Mouse (Mus musculus) frontal cortex, postnatal 36 days (tissue): ENCODE results near the gene Tsg101.
A peak's percentile ranks its signal among the peaks of the same experiment; 100 is the strongest.

Experiments used
- DNase-seq, 2 experiments: peaks; one replicate each; pipeline ENCODE4 v3.0.0; 2022; ENCODE audit warnings: low spot score in 2 of 2

Gene Tsg101

DNA sequence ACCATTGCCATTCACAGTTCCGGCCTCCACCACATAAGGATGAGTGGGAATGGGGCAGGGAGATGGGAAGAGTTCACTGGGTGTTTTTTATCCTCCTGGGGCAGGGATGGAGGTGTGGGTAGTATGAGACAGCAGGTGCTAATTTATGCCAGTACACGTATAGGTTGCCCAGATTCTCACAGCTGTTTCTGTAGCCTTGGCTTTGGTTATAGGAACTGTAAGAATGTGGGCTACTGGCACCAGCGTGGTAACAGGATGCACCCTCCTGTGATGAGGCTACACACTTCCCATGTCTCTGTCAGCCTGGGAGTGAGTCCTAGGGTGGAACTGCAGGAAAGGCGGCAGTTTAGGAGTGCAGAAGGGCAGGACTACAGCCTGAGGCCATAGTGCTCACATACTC lies 42.9 kb downstream of the Tsg101 start:
- peak; percentile 17 to 35 for DNase-seq

DNA sequence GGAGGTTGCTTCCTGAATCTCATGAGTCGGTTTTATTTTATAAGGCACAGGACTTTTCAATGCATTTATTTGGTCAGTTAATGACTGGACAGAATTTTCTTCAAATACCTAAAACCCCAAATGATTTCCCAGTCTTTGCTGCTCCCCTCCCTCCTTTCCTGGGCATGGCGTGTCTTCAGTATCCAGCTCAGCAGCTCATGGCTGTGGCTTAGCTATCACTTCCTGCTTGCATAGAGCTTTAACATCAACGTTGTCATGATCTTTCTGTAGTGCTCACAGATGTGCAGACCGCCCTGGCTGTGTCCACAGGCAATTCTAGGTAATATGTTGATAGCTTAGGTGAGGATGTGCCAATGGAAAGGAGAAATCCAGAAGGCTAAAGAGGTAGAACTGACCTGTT lies 47.8 kb downstream of the Tsg101 start:
- no peak for DNase-seq

DNA sequence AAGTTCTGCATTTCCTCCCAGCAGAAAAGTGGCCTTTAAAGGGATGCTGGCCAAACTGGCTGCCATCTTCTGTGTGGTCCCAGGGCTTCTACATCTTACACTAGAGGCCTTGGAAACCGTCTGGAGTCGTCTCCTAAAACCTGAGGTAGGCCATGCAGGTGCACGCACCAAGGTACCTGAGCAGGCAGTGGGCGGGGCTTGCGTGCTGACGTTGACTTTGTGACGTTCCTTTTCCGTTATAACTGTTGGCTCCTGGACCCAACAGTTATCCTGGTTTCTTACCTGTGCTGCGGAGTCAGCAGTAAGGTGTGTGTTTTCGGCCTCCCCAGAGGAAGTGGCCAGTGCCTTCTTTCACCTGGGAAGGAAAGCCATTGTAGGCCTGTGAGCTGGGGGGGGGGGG lies 58.8 kb downstream of the Tsg101 start, which contains the start of gene Ldhc:
TSS of gene Ldhc (plus strand) at position 208 of the 400 bp plus-strand sequence.
- no peak for DNase-seq

DNA sequence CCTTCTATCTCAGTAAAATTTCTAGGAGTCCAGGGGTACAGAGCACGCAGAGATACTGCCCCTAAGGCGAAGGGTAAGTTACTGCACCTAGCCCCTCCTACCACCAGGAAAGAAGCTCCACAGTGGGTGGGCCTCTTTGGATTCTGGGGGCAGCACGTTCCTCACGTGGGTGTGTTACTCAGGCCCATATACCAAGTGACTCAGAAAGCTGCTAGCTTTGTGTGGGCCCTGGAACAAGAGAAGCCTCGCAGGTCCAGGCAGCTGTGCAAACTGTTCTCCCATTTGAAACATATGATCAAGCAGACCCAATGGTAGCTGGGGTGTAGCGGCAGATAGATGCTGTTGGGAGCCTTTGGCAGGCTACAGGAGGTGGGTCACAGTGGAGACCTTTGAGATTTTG lies 60.7 kb downstream of the Tsg101 start:
- DNase-seq: no peak

DNA sequence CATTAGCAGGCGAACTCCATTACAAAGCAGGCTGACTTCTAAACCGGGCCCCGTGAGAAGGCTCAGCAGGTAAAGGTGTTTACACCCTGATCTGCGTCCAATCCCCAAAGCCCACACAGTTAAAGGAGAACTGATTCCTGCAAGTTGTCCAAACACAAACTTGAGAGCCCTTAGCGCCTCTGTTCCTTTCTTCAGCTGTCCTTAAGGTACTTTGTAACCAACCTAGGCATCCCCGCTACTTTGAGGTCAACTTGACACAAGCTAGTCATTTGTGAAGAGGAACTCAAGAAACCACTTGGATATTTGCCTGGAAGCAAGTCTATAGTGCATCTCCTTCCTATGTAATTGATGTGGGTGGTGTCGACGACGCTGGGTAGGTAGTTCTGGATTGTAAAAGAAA lies 62.3 kb downstream of the Tsg101 start:
- DNase-seq: no peak

DNA sequence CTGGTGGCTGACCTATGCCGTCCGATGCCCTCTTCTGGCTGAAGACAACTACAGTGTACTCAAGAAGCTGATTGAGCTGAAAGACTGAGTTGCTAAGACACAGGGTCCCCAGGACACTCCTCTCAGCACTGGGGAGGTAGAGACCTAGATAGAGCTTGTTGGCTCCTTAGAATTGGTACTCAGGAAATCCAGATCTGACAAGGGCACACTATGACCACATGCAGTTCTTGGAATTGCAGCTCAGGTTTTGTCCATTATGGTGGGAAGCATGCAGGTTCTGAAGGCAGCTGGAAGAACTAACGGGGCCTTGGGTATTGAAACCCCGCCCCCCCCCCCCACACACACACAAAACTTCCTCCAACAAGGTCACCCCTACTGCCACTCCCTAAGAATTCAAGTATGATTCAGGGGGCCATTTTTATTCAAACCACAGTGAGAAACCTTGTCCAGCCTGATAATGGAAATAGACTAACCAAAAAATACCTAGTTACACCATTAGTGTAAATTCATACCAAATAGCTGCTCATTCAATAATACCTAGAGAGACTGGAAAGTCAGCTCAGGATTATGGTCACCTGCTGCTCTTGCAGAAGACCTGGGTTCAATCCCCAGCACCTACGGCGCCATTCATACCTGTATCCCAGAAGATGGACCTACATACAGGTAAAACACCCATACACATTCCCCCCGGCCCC lies 63.8 kb downstream of the Tsg101 start:
- no peak for DNase-seq

DNA sequence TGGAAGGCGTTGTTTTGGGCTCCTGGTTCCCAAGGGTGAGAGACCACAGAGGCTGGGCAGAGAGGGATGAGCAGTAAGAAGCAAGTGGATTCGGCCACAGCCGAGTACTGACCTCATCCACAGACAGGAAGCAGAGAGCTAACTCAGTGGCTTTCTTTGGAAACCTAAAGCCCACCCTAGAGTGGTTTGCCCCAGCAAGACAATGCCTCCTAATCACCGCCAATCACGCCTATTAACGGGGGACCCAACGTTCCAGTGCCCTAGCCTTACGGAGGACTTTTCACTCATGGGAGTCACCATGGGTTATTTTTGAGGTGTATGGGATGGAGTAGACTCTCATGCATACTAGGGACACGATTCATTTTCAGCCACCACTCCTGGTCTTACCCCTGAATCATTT lies 66.4 kb downstream of the Tsg101 start:
- DNase-seq: no peak

DNA sequence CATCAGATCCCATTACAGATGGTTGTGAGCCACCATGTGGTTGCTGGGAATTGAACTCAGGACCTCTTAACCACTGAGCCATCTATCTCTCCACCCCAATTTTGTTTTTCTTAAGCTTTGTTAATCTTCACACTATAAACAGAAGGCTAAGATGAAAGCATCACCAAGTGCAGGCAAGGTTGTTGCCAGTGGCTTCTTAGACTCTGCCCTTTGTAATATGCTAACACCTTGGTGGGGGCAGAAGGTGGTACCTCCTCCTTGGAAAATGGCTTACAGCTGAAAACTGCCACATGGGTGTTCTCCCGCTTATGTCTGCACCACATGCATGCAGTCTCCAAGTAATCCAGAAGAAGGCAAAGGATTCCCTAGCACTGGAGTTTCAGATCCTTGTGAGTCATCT lies 67.1 kb downstream of the Tsg101 start:
- DNase-seq: no peak

DNA sequence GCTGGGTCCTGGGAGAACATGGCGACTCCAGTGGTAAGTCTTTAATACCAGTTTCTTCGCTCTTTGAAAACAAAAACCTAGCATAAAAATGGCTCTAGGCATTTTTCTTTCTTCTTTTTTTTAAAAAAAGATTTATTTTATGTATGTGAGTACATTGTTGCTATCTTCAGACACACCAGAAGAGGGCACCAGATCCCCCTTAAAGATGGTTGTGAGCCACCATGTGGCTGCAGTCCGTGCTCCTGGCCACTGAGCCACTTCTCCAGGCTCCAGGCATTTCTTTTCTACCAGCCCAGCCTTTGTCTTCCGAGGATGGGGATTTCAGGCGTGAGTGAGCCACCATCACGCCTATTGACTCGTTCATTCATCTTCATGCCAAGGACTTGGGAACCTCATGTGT lies 68.7 kb downstream of the Tsg101 start:
- DNase-seq: no peak

DNA sequence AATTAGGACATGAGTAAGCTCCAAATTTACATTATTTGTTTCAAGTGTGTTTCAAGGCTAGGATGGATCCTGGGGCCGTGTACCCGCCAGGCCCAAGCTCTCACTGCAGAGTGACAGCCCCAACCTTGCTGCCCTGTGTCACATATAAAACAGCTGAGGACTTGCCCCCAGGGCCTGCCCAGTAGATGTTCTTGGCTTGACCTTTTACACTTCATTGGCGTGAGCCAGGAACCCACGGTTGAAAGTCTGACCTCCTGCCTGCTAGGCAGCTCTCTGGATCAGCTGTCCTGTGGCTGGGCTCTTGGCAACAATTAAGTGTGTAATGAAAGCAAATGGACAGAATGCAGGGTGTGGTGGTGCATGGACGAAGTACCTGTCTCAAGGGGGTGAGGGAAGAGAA lies 70.5 kb downstream of the Tsg101 start:
- no peak for DNase-seq

DNA sequence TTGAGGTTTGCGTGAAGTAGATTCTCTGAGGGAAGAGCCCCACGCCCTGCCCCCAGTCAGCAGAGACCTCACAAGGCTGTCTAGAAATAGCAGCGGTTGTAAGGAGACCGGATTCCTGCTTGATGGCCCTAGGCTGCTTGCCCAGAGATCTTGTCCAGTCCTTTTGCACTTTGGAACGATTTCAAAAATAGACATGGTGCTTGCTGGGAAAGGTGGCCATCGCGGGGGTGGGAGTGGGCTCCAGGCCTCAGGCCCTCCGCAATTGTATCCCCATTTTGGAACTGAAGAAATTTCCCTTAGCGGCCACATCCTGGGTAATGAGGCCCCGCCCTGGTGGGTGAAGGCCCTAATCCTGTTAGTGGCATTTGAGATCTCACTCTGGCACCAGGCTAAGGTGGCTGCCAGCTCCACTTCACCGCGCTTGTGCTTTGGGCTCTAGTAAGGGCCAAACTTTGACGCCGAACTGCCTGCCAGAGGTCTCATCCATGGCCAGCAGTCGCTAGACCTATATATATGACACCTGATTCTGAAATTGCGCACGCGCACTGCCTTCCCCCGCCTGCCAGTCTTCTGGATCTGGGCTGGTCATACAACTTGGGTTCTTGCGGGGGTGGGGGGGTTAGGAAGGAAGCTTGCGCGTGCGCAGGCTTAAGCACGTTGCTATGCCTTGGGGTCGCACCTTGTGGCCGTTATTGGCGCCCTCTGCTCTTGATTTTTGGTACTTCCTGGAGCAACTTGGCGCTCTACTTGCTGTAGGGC lies 73.1 kb downstream of the Tsg101 start:
- peak; percentile 42 to 43 for DNase-seq

DNA sequence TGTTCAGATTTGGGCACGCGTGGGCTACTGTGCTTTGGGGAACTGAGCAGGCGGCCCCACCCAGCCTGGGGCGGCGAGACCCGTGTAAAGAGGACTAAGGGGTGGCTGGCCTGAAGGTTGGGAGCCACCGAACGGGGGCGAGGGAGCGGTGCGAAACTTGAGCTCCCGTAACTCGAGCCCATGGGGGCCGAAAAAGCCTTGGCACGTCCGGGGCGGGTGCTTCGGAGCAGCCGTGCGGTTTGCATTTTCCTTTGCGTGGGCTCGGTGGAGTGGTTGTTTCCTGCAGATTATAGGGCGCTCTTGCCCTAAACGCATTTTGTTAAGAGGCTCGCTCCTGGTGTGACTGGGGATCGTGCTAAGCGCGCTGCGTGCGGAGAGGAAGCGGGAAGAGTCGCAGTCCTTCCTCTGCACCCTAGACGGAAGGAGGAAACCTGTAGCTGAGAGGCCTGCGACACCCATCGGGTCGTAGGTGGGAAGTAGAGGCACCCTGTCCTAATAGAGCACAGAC lies 73.7 kb downstream of the Tsg101 start:
- peak; percentile 49 to 52 for DNase-seq

DNA sequence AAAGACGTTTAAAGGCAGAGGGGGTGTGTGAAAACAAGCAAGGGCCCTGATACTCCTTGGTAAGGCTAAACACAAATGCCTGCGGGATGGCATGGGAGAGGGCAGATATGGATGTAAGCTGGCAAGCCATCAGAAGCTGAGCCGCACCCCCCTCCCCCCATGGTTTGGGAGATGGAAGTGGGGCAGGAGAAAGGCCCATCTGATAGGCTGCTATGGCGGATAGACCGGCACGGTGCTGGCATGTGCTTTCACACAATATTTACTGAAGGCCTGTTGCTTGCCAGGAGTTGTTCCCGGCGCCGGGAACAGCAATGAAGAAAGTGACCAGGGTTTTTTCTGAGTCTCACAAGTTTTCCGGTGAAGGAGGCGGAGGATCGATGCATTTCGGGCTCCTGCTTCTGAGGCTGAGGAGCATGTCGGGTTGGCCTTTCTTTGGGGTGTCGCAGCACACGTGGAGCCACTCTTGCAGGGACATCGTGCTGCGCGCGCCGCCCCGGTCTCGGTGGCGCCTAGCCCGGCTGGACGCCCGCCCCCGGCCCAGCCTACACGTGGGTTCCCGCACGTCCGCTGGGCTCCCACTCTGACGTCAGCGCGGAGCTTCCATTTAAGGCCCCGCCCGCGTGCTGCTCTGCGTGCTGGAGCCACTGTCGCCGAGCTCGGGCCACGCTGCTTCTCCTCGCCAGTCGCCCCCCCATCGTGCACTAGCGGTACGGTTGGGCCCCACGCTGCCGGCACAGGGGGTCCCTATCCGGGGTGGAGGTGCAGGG lies 74.4 kb downstream of the Tsg101 start:
- peak; percentile 92 for DNase-seq

DNA sequence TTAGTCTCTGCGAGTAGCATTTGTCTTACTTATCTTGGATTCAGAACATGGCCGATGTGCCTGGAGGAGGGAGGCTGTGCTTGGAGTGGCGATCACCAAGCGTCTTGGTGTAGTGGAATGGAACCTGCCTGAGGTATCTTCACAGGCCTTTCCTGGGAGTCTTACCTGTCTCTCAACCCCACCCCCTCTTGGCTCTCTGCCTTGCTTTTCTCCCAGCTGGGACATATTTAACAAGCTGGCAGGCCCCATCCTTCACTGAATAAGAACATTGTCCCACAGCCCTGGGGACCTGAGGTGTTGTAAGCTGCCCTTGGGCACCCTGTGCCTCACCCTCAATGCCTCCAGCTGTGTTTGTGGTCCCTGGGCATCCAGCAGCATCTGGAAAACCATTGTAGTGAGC lies 76.2 kb downstream of the Tsg101 start:
- no peak for DNase-seq

DNA sequence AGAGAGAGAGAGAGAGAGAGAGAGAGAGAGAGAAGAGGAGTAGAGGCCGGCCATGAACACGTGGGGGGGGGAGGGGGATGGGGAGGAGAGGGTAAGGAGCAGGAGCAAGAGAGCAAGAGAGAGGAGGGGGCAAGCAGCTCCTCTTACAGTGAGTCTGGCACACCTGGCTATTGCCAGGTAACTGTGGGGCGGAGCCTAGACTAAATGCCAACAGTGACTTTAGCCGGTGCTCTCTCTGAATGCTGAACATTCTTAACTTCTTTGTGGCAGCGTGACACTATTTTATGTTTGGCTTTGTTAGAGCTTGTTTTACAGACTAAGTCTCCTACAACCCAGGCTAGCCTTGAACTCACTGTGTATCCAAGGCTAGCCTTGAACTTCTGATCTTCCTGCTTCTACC lies 77.5 kb downstream of the Tsg101 start:
- no peak for DNase-seq

DNA sequence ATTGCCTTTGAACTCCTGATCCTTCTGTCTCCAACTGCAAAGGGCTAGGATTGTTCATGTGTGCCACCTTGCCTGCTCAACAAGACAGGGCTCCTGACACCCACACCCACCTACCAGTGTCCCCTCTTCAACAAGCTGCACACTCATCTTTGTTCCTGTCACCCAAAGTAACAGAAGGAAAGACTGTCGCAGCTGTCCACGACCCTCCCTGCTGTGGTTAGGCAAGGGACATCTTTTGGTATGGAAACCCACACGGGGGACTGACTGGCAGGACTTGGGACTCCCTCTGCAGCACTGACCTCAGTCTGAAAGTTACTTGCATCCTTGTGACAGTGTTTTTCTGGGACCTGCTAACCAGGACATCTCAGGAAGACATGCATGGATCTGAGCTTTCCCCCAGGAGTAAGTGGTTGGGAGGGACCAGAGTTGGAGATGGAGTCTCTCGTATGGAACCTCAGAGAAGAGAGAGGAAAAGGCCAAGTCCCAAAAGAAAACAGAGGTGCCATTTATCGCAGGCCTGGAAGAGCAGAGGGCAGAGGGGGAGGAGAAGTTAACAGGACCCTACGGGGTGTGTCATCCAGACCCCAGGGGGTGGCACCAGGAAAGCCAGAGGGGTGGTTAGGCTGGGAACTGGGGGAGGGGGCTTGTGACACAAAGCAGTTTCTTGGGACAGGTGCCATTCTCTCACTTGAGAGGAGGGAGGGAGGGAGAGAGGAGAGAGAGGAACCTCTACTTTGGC lies 78.8 kb downstream of the Tsg101 start, which contains the start of gene Ldha:
TSS of gene Ldha (plus strand) at position 689 of the 739 bp plus-strand sequence.
- DNase-seq: no peak

DNA sequence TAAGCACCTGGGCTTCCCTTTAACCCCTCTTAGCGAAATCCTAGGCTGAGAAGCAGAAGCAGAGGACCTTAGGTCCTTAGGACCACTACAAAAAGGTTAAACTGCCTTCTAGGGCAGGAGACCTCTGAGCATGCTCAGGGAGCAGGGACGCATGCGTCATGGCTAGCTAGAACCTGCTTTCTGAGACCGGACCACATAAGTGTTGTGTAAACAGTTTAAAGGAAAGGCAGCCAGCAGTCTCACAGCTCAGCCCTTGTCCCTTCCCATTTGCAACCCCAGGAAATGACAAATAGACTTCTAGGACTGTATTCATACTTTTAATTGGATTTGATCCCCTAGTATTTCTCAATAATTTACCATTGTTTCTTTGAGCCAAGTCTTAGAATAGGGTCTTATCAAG lies 79.4 kb downstream of the Tsg101 start:
- DNase-seq: no peak

DNA sequence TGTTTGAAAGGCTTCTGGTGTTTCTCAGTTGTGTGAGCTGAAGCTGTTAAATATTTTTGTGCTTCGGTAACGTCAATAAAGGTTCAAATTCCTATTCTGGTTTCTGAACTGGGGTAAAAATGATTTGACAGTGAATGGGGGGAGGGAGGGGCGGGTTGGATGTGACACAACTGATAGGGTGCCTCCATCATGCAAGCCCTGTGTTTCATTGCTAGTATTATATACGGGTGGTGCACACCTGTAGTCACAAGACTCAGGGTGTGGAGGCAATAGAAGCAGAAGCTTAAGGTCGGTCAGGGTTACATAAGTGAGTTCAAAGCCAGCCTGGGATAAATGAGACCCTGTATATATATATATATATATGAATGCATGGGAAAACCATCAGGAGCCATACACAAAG lies 79.9 kb downstream of the Tsg101 start:
- DNase-seq: no peak

DNA sequence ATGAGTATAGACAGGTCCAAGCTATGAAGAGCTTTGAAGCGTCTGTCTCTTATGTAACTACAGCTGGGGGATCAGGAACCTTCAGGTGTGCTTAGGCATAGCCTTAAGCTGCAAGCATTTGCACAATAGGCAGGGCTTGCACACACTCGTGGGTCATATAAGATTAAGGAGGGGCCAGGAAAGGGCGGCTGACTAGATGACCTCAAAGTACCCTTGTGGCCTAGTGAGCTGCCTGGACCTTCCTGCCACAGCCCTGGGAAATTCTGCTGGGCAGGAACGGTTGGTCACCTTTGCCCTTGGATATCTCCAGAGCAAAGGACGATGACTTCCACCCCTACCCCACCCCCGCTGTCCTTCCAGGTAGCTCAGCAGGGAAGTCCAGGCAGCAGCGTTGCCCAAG lies 80.3 kb downstream of the Tsg101 start:
- DNase-seq: no peak
